Mouse (Mus musculus): Measurements from ENCODE around the gene Scrn1. TPM values are rescaled to one million over a fixed set of nuclear protein-coding genes. Genes with fewer than 3 reads are reported as not detected.
A peak's percentile ranks its signal among the peaks of the same experiment; 100 is the strongest.

Gene Scrn1
- polyA plus RNA-seq, 1 experiment from 2014 or later: 3.0 TPM

DNA sequence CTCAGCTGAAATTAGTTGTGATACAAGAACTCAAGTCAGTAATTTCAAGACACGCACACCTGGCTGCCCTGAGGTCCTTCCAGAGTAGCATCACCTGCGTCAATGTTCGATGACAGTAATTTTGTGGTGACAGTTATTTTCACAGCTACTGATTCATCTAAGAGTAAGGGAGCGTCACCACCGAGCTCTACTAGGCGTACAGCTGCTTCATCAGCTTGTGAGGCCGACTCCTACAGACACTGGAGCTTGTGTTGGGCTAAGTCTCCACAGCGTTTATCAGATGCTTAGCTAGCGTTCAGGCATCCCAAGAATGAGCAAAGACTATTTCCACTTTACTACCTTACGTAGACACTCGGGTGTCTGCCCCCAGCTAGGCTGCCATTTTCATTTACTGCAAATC is 60.0 kb downstream of the Scrn1 start:
- Histone ChIP-seq H3K9me3 (ENCODE audit: control insufficient read depth, low read length) (no peaks in the 10 kb centered on the region), H3K9ac (ENCODE audit: low read depth, low read length) (no peak overlapping the region), H3K27ac (ENCODE audit: low read depth, low read length) (no peak overlapping the region), H3K4me3 (ENCODE audit: low read depth, low read length) (no peak overlapping the region), H3K4me1 (replicated peaks; ENCODE audit: control insufficient read depth, insufficient read depth, low read length) (no peaks in the 10 kb centered on the region), H3K4me2 (no peak overlapping the region), H3K27me3 (replicated peaks; ENCODE audit: control insufficient read depth, insufficient read depth, low read length) (no peaks in the 10 kb centered on the region; the same call in 1 of the 2 replicates), H3K36me3 (ENCODE audit: control insufficient read depth, insufficient read depth, low read length) (no peaks in the 10 kb centered on the region)
- WGBS: 78% methylated on average over 11 of the region's 11 CpGs
- ATAC-seq (replicated peaks; ENCODE audit: low FRiP score) (no peak), DNase-seq (ENCODE audit: low spot score) (no peak)

DNA sequence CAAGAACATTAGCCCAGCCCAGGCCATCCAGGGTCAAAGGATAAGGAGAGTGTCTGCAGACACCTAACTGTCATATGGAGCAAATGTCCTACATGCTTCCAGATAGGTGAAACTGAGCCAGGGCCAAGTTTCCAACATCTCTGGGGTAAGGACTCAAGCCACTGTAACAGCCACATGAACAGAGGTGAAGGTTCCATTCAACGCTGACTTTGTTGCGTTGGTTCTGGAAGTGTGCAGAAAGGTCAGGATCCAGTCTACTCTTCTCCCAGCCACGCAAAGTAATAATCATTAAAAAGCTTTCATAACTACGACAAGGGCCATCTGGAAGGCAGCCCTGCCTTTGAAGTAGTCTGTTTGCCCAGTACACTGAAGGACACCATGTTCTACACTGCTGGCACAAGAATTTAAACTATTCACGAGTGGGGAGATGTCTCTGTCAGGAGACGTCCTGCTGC is 63.6 kb downstream of the Scrn1 start:
- no peaks in the 10 kb centered on the region for H3K27me3 ChIP-seq (replicated peaks; ENCODE audit: control insufficient read depth, insufficient read depth, low read length)

GRCm38 (mm10) chr6:54496214-54496613 is 70.1 kb downstream of the Scrn1 start:
- 78% methylated on average over 7 of the region's 7 CpGs for WGBS
- no peak overlapping the region for H3K9ac ChIP-seq (ENCODE audit: low read depth, low read length)
- H3K27me3 ChIP-seq (replicated peaks; ENCODE audit: control insufficient read depth, insufficient read depth, low read length): no peaks in the 10 kb centered on the region; the same call in 1 of the 2 replicates

More for the DNA sequence above, 63.6 kb downstream of the Scrn1 start:
- Histone ChIP-seq H3K36me3 (ENCODE audit: control insufficient read depth, insufficient read depth, low read length) (no peaks in the 10 kb centered on the region), H3K4me1 (replicated peaks; ENCODE audit: control insufficient read depth, insufficient read depth, low read length) (no peaks in the 10 kb centered on the region), H3K9ac (ENCODE audit: low read depth, low read length) (no peak overlapping the region), H3K4me3 (ENCODE audit: low read depth, low read length) (no peak overlapping the region), H3K4me2 (no peak overlapping the region), H3K9me3 (ENCODE audit: control insufficient read depth, low read length) (no peaks in the 10 kb centered on the region), H3K27ac (ENCODE audit: low read depth, low read length) (no peak overlapping the region)
- ATAC-seq (replicated peaks; ENCODE audit: low FRiP score) (no peak), DNase-seq (ENCODE audit: low spot score) (no peak)
- 71% methylated on average over 6 of the region's 6 CpGs for WGBS

DNA sequence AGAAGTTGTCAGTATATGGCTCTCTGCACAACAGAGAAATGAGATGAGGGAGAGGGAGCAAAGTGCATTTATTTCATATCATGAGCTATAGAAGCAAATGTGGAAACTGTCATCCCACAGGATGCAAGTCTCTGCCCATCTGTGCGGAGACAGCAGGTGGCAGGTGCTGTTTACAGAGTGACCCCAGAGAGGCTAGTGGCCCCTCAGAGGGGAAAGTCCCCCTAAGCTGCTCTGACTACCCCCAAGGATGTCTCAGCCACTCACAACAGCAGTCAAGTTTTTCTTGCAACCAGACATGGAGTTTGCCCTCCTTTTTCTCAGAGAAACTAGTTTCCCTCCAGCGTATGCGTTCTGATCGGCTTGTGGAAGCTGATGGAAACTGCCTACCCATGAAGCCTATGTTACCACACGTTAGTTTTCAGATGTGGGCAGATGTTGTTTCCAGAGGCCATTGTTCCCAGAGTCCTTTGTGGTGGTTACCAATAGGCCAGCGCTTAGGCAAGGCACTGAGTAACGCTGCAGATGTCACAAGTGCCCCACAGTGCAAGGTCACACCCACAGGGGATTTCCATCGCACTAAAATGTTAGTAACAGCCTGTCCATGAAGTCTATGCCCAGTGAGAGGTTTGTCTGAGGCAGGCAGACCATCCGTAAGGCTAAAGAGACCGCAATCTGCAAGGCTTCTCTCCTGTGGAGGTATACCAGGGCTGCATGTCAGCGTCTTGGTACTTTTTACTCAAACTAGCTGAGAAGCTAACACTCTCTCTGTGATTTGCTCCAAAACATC is 71.5 kb downstream of the Scrn1 start:
- Histone ChIP-seq H3K36me3 (ENCODE audit: control insufficient read depth, insufficient read depth, low read length) (no peaks in the 10 kb centered on the region), H3K9ac (ENCODE audit: low read depth, low read length) (no peak overlapping the region), H3K9me3 (ENCODE audit: control insufficient read depth, low read length) (no peaks in the 10 kb centered on the region), H3K4me3 (ENCODE audit: low read depth, low read length) (no peak overlapping the region), H3K27ac (ENCODE audit: low read depth, low read length) (no peak overlapping the region), H3K4me2 (no peak overlapping the region), H3K27me3 (replicated peaks; ENCODE audit: control insufficient read depth, insufficient read depth, low read length) (no peaks in the 10 kb centered on the region; the same call in 1 of the 2 replicates), H3K4me1 (replicated peaks; ENCODE audit: control insufficient read depth, insufficient read depth, low read length) (no peaks in the 10 kb centered on the region)
- 75% methylated on average over 11 of the region's 11 CpGs for WGBS
- DNase-seq (ENCODE audit: low spot score) (no peak), ATAC-seq (replicated peaks; ENCODE audit: low FRiP score) (no peak)

More at GRCm38 (mm10) chr6:54496214-54496613, 70.1 kb downstream of the Scrn1 start:
- Histone ChIP-seq H3K4me1 (replicated peaks; ENCODE audit: control insufficient read depth, insufficient read depth, low read length) (no peaks in the 10 kb centered on the region), H3K36me3 (ENCODE audit: control insufficient read depth, insufficient read depth, low read length) (no peaks in the 10 kb centered on the region), H3K27ac (ENCODE audit: low read depth, low read length) (no peak overlapping the region), H3K4me3 (ENCODE audit: low read depth, low read length) (no peak overlapping the region), H3K9me3 (ENCODE audit: control insufficient read depth, low read length) (no peaks in the 10 kb centered on the region), H3K4me2 (no peak overlapping the region)
- DNase-seq (ENCODE audit: low spot score): no peak
- no peak for ATAC-seq (replicated peaks; ENCODE audit: low FRiP score)

DNA sequence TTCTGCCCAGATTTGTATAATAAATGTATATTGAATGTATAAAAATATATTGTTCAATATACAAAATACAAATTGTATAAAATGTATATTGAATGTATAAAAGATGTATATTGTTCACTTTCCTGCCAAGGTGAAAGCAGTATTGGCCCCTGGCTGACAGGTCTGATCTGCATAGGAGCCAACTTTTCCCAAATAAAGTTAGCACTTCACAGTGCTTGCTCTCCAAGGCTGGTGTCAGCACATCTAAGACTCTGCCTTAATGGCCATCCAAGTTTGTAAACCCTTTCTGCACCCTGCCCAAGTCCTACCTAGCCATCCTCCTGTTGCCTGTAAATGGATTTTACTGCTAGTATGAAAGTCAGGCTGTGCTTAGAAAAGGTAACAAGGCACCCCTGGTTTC is 72.2 kb downstream of the Scrn1 start:
- Histone ChIP-seq H3K9ac (ENCODE audit: low read depth, low read length) (no peak overlapping the region), H3K27me3 (replicated peaks; ENCODE audit: control insufficient read depth, insufficient read depth, low read length) (no peaks in the 10 kb centered on the region; the same call in 1 of the 2 replicates), H3K9me3 (ENCODE audit: control insufficient read depth, low read length) (no peaks in the 10 kb centered on the region), H3K4me1 (replicated peaks; ENCODE audit: control insufficient read depth, insufficient read depth, low read length) (no peaks in the 10 kb centered on the region), H3K4me3 (ENCODE audit: low read depth, low read length) (no peak overlapping the region), H3K27ac (ENCODE audit: low read depth, low read length) (no peak overlapping the region), H3K4me2 (no peak overlapping the region), H3K36me3 (ENCODE audit: control insufficient read depth, insufficient read depth, low read length) (no peaks in the 10 kb centered on the region)
- ATAC-seq (replicated peaks; ENCODE audit: low FRiP score) (no peak), DNase-seq (ENCODE audit: low spot score) (no peak)

- 56% methylated on average over 7 of the region's 7 CpGs for WGBS
- Histone ChIP-seq H3K4me1 (replicated peaks; ENCODE audit: control insufficient read depth, insufficient read depth, low read length) (no peaks in the 10 kb centered on the region), H3K9me3 (ENCODE audit: control insufficient read depth, low read length) (no peaks in the 10 kb centered on the region), H3K4me2 (no peak overlapping the region), H3K4me3 (ENCODE audit: low read depth, low read length) (no peak overlapping the region), H3K36me3 (ENCODE audit: control insufficient read depth, insufficient read depth, low read length) (no peaks in the 10 kb centered on the region), H3K27ac (ENCODE audit: low read depth, low read length) (no peak overlapping the region), H3K27me3 (replicated peaks; ENCODE audit: control insufficient read depth, insufficient read depth, low read length) (peaks cover 6% of the 10 kb centered on the region), H3K9ac (ENCODE audit: low read depth, low read length) (no peak overlapping the region)
- DNase-seq (ENCODE audit: low spot score) (no peak), ATAC-seq (replicated peaks; ENCODE audit: low FRiP score) (no peak)
These were observed 75.2 kb downstream of the Scrn1 start for GRCm38 (mm10) chr6:54491074-54491473.

DNA sequence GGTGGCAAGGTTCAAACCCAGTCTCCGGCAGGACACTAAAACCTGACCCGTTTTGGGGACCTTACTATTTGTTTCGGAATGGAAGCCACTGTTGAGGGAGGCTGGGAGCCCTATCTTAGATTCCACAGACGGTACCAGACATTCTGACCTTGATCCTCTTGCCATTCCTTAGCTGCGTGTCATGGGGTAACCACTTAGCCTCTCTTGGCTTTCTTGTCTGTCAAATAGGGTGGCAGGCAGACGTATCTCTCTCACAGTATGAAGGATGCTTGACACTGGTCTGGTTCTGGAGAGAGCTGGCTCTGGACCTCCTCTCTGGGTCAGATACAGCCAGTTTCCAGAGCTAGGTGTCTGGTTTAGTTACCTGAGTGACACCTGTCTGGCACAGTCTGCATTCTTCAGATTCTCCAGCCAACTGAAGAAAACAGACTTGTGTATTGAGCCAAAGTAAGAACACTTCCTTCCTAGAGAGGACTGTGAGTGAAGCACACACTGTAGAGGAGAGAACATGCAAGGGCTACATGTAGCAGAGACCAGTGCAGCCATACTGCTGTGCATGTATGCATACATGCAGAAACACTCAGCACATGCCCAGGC is 80.2 kb downstream of the Scrn1 start:
- DNase-seq (ENCODE audit: low spot score) (no peak), ATAC-seq (replicated peaks; ENCODE audit: low FRiP score) (no peak)
- peak overlapping the region; percentile 60 for H3K4me2 ChIP-seq
- no peak overlapping the region for H3K4me3 ChIP-seq (ENCODE audit: low read depth, low read length)
- H3K27ac ChIP-seq (ENCODE audit: low read depth, low read length): no peak overlapping the region
- no peaks in the 10 kb centered on the region for H3K4me1 ChIP-seq (replicated peaks; ENCODE audit: control insufficient read depth, insufficient read depth, low read length)
- H3K9ac ChIP-seq (ENCODE audit: low read depth, low read length): no peak overlapping the region
- H3K36me3 ChIP-seq (ENCODE audit: control insufficient read depth, insufficient read depth, low read length): no peaks in the 10 kb centered on the region
- WGBS: 26% methylated on average over 6 of the region's 6 CpGs
- H3K27me3 ChIP-seq (replicated peaks; ENCODE audit: control insufficient read depth, insufficient read depth, low read length): peaks cover 23% of the 10 kb centered on the region
- no peaks in the 10 kb centered on the region for H3K9me3 ChIP-seq (ENCODE audit: control insufficient read depth, low read length)

GRCm38 (mm10) chr6:54485435-54485901 is 80.8 kb downstream of the Scrn1 start:
- Histone ChIP-seq H3K9ac (ENCODE audit: low read depth, low read length) (no peak overlapping the region), H3K4me3 (ENCODE audit: low read depth, low read length) (peak overlapping the region; percentile 37), H3K36me3 (ENCODE audit: control insufficient read depth, insufficient read depth, low read length) (no peaks in the 10 kb centered on the region), H3K4me1 (replicated peaks; ENCODE audit: control insufficient read depth, insufficient read depth, low read length) (no peaks in the 10 kb centered on the region), H3K27ac (ENCODE audit: low read depth, low read length) (no peak overlapping the region), H3K9me3 (ENCODE audit: control insufficient read depth, low read length) (no peaks in the 10 kb centered on the region), H3K4me2 (peak overlapping the region; percentile 60), H3K27me3 (replicated peaks; ENCODE audit: control insufficient read depth, insufficient read depth, low read length) (peaks cover 23% of the 10 kb centered on the region)
- DNase-seq (ENCODE audit: low spot score) (no peak), ATAC-seq (replicated peaks; ENCODE audit: low FRiP score) (no peak)
- WGBS: 7% methylated on average over 24 of the region's 25 CpGs

Data from liver, embryonic 11.5 days (tissue).